9 mouse cellular contexts compared by ENCODE assay signal in genomic region chr8:70597417-70598272, GRCm38 (mm10). TPM values are rescaled to one million over a fixed set of nuclear protein-coding genes. Genes with fewer than 3 reads are reported as not detected.
DNase-seq lines count a peak whose midpoint lies in the region; ATAC-seq lines count a peak whose summit lies in the region.
"Had no signal": no experiment of that assay in that cellular context is flagged by ENCODE, and none has a peak within 500 bp of the region (broad histone marks: within the 10 kb centered on the region; RNA-seq: fewer than 3 reads in every experiment).

No protein-coding gene starts in this region.

- H3K9me3 ChIP-seq in heart, embryonic 13.5 days = no peaks in the 10 kb centered on the region
- peaks cover 3% of the 10 kb centered on the region; the same call in 1 of the 2 replicates for H3K9me3 ChIP-seq in hindbrain, embryonic 12.5 days (replicated peaks)
- H3K9me3 ChIP-seq in midbrain, embryonic 14.5 days (ENCODE audit: control insufficient read depth, low read length) = no peaks in the 10 kb centered on the region

- H3K4me2 ChIP-seq in heart, embryonic 13.5 days = peak overlapping the region; percentile 76
- peak overlapping the region; percentile 80 for H3K4me2 ChIP-seq in hindbrain, embryonic 12.5 days (replicated peaks)
- H3K4me2 ChIP-seq in midbrain, embryonic 14.5 days (ENCODE audit: low read length) = peak overlapping the region; percentile 68

- peaks cover 83% of the 10 kb centered on the region for H3K4me1 ChIP-seq in heart, embryonic 13.5 days
- H3K4me1 ChIP-seq in hindbrain, embryonic 12.5 days = peaks cover 84% of the 10 kb centered on the region
- H3K4me1 ChIP-seq in midbrain, embryonic 14.5 days (ENCODE audit: control insufficient read depth, insufficient read depth, low read length) = peaks cover 55% of the 10 kb centered on the region

- whole genome bisulfite sequencing in heart, embryonic 13.5 days = 12% methylated on average over 68 of the region's 68 CpGs
- 5% methylated on average over 66 of the region's 68 CpGs for WGBS in hindbrain, embryonic 12.5 days
- WGBS in midbrain, embryonic 14.5 days = 6% methylated on average over 61 of the region's 68 CpGs

- H3K9ac ChIP-seq in heart, embryonic 13.5 days = peak overlapping the region; percentile 87
- peak overlapping the region; percentile 76 for H3K9ac ChIP-seq in hindbrain, embryonic 12.5 days
- peak overlapping the region; percentile 57 for H3K9ac ChIP-seq in midbrain, embryonic 14.5 days (replicated peaks; ENCODE audit: low read length)

- no peak for ATAC-seq in heart, embryonic 13.5 days (ENCODE audit: extremely low read depth, insufficient number of reproducible peaks, low FRiP score, low TSS enrichment)
- no peak for ATAC-seq in hindbrain, embryonic 12.5 days (ENCODE audit: low FRiP score)
- no peak for ATAC-seq in midbrain, embryonic 14.5 days (ENCODE audit: low FRiP score, low TSS enrichment)

- no peak for DNase-seq in heart, postnatal 25 days (ENCODE audit: low spot score)
- DNase-seq in cerebellum, postnatal 25 days = peak; percentile 56 to 58
- DNase-seq in midbrain, embryonic 14.5 days = no peak
- DNase-seq in thymus, adult 18-20 months = no peak
- no peak for DNase-seq in thymus, postnatal 0 days (ENCODE audit: low spot score)
- no peak for DNase-seq in retina, postnatal 1 day

- H3K4me3 ChIP-seq in heart, embryonic 13.5 days = peak overlapping the region; percentile 62
- H3K4me3 ChIP-seq in hindbrain, embryonic 12.5 days = peak overlapping the region; percentile 41
- peak overlapping the region; percentile 39 for H3K4me3 ChIP-seq in midbrain, embryonic 14.5 days (replicated peaks; ENCODE audit: low read depth, low read length)
- H3K4me3 ChIP-seq: erythroblast, embryonic 14.5 days had no signal

- intact Hi-C loops in heart, postnatal 25 days (cut with DNase I) = loop anchor here (10.0 kb wide), 1 partner anchor 53 kb away; no protein-coding TSS in a partner anchor

- peaks cover 43% of the 10 kb centered on the region for H3K36me3 ChIP-seq in heart, embryonic 13.5 days
- H3K36me3 ChIP-seq in hindbrain, embryonic 12.5 days = peaks cover 28% of the 10 kb centered on the region
- H3K36me3 ChIP-seq in midbrain, embryonic 14.5 days (ENCODE audit: control insufficient read depth, insufficient read depth, low read length) = peaks cover 18% of the 10 kb centered on the region

- peak overlapping the region; percentile 38 for H3K27ac ChIP-seq in heart, embryonic 13.5 days (replicated peaks)
- H3K27ac ChIP-seq in hindbrain, embryonic 12.5 days = peak overlapping the region; percentile 44
- peak overlapping the region; percentile 41; the same call in 1 of the 2 replicates for H3K27ac ChIP-seq in midbrain, embryonic 14.5 days (replicated peaks; ENCODE audit: low read depth, low read length)

- H3K27me3 ChIP-seq in heart, embryonic 13.5 days (replicated peaks) = no peaks in the 10 kb centered on the region; the same call in 1 of the 2 replicates
- peaks cover 27% of the 10 kb centered on the region for H3K27me3 ChIP-seq in hindbrain, embryonic 12.5 days
- H3K27me3 ChIP-seq in midbrain, embryonic 14.5 days (ENCODE audit: control insufficient read depth, insufficient read depth, low read length) = 0 out of 2 replicates have a peak, but pooled peaks cover 5% of the 10 kb centered on the region

RNA-seq across cellular contexts. Expression of gene Isyna1, which starts 3.5 kb away (rescaled TPM):
- polyA plus RNA-seq in heart, embryonic 13.5 days (2015; fragmentation: Nextera tagmentation; extraction: Ambion mirVana) = 135 and 145 TPM in 2 replicates
- total RNA-seq in heart, postnatal 25 days (2021) = 10 to 100 TPM; 21.5 to 25.1 TPM
- 128 and 138 TPM in 2 replicates for polyA plus RNA-seq in hindbrain, embryonic 12.5 days (2016; fragmentation: Nextera tagmentation; extraction: Ambion mirVana)
- polyA plus RNA-seq in midbrain, embryonic 14.5 days (2014; fragmentation: Nextera tagmentation; extraction: Ambion mirVana) = 91.9 and 101 TPM in 2 replicates
- 78.9 and 88.4 TPM in 2 replicates for polyA plus RNA-seq in thymus, postnatal 0 days (2015; fragmentation: Nextera tagmentation; extraction: Ambion mirVana)

RNA-seq across cellular contexts. Expression of gene Ssbp4, which starts 11.0 kb away (rescaled TPM):
- polyA plus RNA-seq in heart, embryonic 13.5 days (2015; fragmentation: Nextera tagmentation; extraction: Ambion mirVana) = 63.3 and 70.9 TPM in 2 replicates
- 10 to 100 TPM; 37.0 to 37.7 TPM for total RNA-seq in heart, postnatal 25 days (2021)
- 141 and 143 TPM in 2 replicates for polyA plus RNA-seq in hindbrain, embryonic 12.5 days (2016; fragmentation: Nextera tagmentation; extraction: Ambion mirVana)
- 172 and 213 TPM in 2 replicates for polyA plus RNA-seq in midbrain, embryonic 14.5 days (2014; fragmentation: Nextera tagmentation; extraction: Ambion mirVana)
- polyA plus RNA-seq in thymus, postnatal 0 days (2015; fragmentation: Nextera tagmentation; extraction: Ambion mirVana) = 135 and 142 TPM in 2 replicates

RNA-seq across cellular contexts. Expression of gene Lrrc25, which starts 18.3 kb away (rescaled TPM):
- polyA plus RNA-seq in heart, embryonic 13.5 days (2015; fragmentation: Nextera tagmentation; extraction: Ambion mirVana) = 1.5 and 2.7 TPM in 2 replicates
- 1 to 10 TPM; 1.4 to 1.5 TPM for total RNA-seq in heart, postnatal 25 days (2021)
- polyA plus RNA-seq in hindbrain, embryonic 12.5 days (2016; fragmentation: Nextera tagmentation; extraction: Ambion mirVana) = 0.79 and 1.1 TPM in 2 replicates
- 0.34 and 1.1 TPM in 2 replicates for polyA plus RNA-seq in midbrain, embryonic 14.5 days (2014; fragmentation: Nextera tagmentation; extraction: Ambion mirVana)
- polyA plus RNA-seq in thymus, postnatal 0 days (2015; fragmentation: Nextera tagmentation; extraction: Ambion mirVana) = 4.7 and 5.8 TPM in 2 replicates

RNA-seq across cellular contexts. Expression of gene Gdf15, which starts 34.6 kb away (rescaled TPM):
- 0.86 and 1.2 TPM in 2 replicates for polyA plus RNA-seq in heart, embryonic 13.5 days (2015; fragmentation: Nextera tagmentation; extraction: Ambion mirVana)
- under 1 TPM; 0.56 to 0.73 TPM for total RNA-seq in heart, postnatal 25 days (2021)
- polyA plus RNA-seq in hindbrain, embryonic 12.5 days (2016; fragmentation: Nextera tagmentation; extraction: Ambion mirVana) = 0.15 and 0.17 TPM in 2 replicates
- polyA plus RNA-seq in midbrain, embryonic 14.5 days (2014; fragmentation: Nextera tagmentation; extraction: Ambion mirVana) = 0.16 and 0.20 TPM in 2 replicates
- 1.2 and 1.4 TPM in 2 replicates for polyA plus RNA-seq in thymus, postnatal 0 days (2015; fragmentation: Nextera tagmentation; extraction: Ambion mirVana)
- polyA plus RNA-seq: erythroblast, embryonic 14.5 days had no signal

RNA-seq across cellular contexts. Expression of gene Ell, which starts 58.4 kb away (rescaled TPM):
- polyA plus RNA-seq in heart, embryonic 13.5 days (2015; fragmentation: Nextera tagmentation; extraction: Ambion mirVana) = 11.6 and 12.5 TPM in 2 replicates
- total RNA-seq in heart, postnatal 25 days (2021) = 10 to 100 TPM; 11.7 to 13.3 TPM
- polyA plus RNA-seq in hindbrain, embryonic 12.5 days (2016; fragmentation: Nextera tagmentation; extraction: Ambion mirVana) = 19.0 and 19.4 TPM in 2 replicates
- 14.9 and 17.1 TPM in 2 replicates for polyA plus RNA-seq in midbrain, embryonic 14.5 days (2014; fragmentation: Nextera tagmentation; extraction: Ambion mirVana)
- 13.5 and 14.2 TPM in 2 replicates for polyA plus RNA-seq in thymus, postnatal 0 days (2015; fragmentation: Nextera tagmentation; extraction: Ambion mirVana)

Comparison
In these comparisons a context has a peak if more than half of its experiments do, and no peak if none do; other contexts are left out.
1. DNase-seq: peak in cerebellum, postnatal 25 days (2 of 2); none in heart, postnatal 25 days (single experiment), midbrain, embryonic 14.5 days (single experiment), thymus, adult 18-20 months (0 of 2), thymus, postnatal 0 days (single experiment) and retina, postnatal 1 day (single experiment).
2. Peak in every context shown above with its lines, with median percentiles within 50 percentile points of each other: H3K27ac ChIP-seq, H3K4me2 ChIP-seq, H3K4me3 ChIP-seq and H3K9ac ChIP-seq.